15 mouse cellular contexts compared by ENCODE assay signal in genomic region chr3:138900571-138901141, GRCm38 (mm10).
A peak's percentile ranks its signal among the peaks of the same experiment; 100 is the strongest.
DNase-seq lines count a peak whose midpoint lies in the region; ATAC-seq and TF ChIP-seq lines count a peak whose summit lies in the region.
"Had no signal": no experiment of that assay in that cellular context is flagged by ENCODE, and none has a peak within 500 bp of the region (broad histone marks: within the 10 kb centered on the region; RNA-seq: fewer than 3 reads in every experiment).

No protein-coding gene starts in this region.

- no peak overlapping the region for H3K4me3 ChIP-seq in left cerebral cortex, adult 2 months
- H3K4me3 ChIP-seq: hindbrain, embryonic 12.5 days; neural tube, embryonic 13.5 days had no signal

- CTCF ChIA-PET in Patski (lab: Charles Lee), result interaction anchor here (0.7 to 2.0 kb wide), 8 partner anchors 9 to 258 kb away, joined by 3 to 8 read pairs (median 3); partner anchors contain the start of gene Tspan5

- POLR2A ChIA-PET in Patski (lab: Charles Lee), result interaction anchor here (0.8 kb wide), 2 partner anchors 9 to 159 kb away, joined by 3 to 4 read pairs; partner anchors contain the start of gene Tspan5

- TF ChIP-seq CTCF in Patski (IDR thresholded peaks at IDR 0.05), result no peak
- no peak for TF ChIP-seq CTCF in left cerebral cortex, adult 2 months (IDR thresholded peaks at IDR 0.05)

- DNase-seq in heart, adult 11 months, result peak; percentile 73
- DNase-seq in heart, postnatal 10 days, result no peak
- DNase-seq in right cerebral cortex, adult 18-20 months, result peak; percentile 80
- no peak for DNase-seq in right cerebral cortex, postnatal 4 days
- DNase-seq in Patski (ENCODE audit: low read depth, low spot score), result peak; percentile 85
- DNase-seq in left cerebral cortex, adult 2 months (ENCODE audit: extremely low spot score in 1 of 2, low spot score in 2 of 2), result peak in 1 of 2 experiments; percentile 49
- no peak for DNase-seq in testis, postnatal 14 days (ENCODE audit: low spot score)
- DNase-seq: cerebellum, adult 8-10 months; gastrocnemius, postnatal 10 days; kidney, postnatal 14 days; lung, embryonic 14.5 days; retina, postnatal 1 day had no signal

- H3K27ac ChIP-seq in left cerebral cortex, adult 2 months, result peak overlapping the region; percentile 61
- H3K27ac ChIP-seq: hindbrain, embryonic 12.5 days; neural tube, embryonic 13.5 days had no signal

- ATAC-seq in Patski, result peak; percentile 95
- ATAC-seq: intestine, embryonic 16.5 days had no signal

- H3K27me3 ChIP-seq in Patski, result no peaks in the 10 kb centered on the region
- H3K27me3 ChIP-seq: hindbrain, embryonic 12.5 days; neural tube, embryonic 13.5 days had no signal

- intact Hi-C loops in heart, postnatal 10 days (cut with DNase I), result loop anchor here (10.0 kb wide), 1 partner anchor 706 kb away; the partner anchor contains the start of gene 4930579F01Rik
- intact Hi-C loops in left cerebral cortex, adult 2 months (cut with DNase I), result loop anchor here (5.0 to 10.0 kb wide), 2 partner anchors 38 to 294 kb away; no protein-coding TSS in a partner anchor

- in situ Hi-C loops in Patski (cut with MboI; ENCODE audit: low pct_unique_long_range_greater_than_20kb), result loop anchor here (5.0 kb wide), 1 partner anchor 258 kb away; no protein-coding TSS in a partner anchor

Comparison
In these comparisons a context has a peak if more than half of its experiments do, and no peak if none do; other contexts are left out.
1. DNase-seq: peak in heart, adult 11 months (single experiment), right cerebral cortex, adult 18-20 months (single experiment) and Patski (single experiment); none in heart, postnatal 10 days (0 of 2), right cerebral cortex, postnatal 4 days (single experiment) and testis, postnatal 14 days (single experiment).